Mouse (Mus musculus): Measurements from ENCODE around the gene Zfp362.
A peak's percentile ranks its signal among the peaks of the same experiment; 100 is the strongest.

Zfp362 gene

DNA sequence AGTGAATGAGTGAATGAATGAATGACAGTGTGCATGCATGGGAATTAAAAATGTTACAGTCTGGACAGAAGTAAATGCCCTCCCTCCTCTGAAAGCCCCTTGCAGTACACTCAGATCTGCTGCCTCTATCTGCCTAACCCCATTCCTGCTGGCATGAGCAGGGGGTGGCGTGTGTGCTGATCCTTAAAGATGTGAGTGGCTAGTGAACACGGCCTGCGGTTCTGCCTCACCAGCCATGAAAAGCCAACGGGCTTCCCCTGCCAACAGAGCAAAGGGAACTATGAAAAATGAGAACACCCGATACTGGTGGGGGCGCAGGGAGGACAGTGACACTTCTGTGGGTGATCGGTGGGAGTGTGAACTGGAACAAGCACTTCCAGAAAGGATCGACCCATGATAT lies 9.1 kb downstream of the Zfp362 start:
- DNase-seq, result peak in 1 of 2 experiments; percentile 51

DNA sequence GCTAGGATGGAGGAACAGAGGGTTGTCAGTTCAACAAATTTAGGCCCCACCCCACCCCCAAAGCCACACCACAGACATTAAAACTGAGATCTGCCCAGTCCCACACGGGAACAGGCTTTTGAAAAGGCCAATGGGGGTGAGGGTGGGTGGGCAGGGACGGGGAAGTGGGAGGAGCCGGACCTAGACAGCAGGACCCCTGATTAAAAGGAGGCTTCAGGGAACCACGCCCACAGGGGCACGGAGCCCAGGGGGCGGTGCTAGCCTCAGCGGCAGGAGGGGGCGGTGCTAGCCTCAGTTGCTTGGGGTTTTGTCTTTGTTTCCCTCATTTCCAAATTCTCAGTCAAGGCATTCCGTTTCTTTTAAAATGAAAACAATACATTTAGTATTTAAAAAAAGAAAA lies 10.2 kb downstream of the Zfp362 start:
- peak; percentile 72 to 73 for DNase-seq

DNA sequence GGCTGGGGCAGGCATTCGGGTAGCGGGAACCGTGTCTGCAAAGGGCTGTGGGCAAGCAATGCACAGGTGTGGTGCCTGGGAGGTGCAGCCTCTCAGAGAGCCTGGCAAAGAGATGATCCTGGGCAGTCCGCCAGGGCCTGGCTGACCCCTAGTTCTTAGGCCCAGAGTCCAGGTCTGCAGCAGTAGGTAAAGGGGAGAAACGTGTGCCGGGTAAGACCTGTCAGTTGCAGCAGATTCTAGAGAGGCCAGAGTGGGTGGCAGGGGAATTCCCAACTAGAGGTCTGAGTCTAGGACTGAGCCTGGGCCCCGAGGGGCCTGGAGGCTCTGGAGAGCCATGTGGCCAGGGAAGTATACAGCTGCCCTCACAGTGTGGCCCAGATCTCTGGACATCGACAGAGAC lies 11.6 kb downstream of the Zfp362 start:
- DNase-seq, result peak; percentile 62 to 77

DNA sequence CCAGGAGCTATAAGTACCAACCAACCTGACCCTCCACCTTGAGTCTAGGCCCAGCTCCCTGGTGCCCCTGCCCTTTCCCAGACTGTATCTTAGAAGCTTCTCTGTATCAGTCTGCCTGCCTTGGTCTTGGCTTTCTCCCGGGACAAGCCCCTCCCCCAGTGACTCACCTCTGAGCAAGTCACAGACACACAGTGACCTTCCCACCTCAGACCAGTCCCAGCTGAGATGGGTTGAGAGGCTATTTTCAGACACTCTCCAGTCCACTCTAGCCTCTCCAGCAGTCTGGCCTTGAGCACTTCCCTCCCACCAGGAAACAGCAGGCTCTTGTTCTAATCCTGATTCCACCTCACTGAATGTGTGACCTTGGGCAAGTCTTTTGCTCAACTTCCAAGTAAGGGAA lies 12.1 kb downstream of the Zfp362 start:
- peak in 1 of 2 experiments; percentile 26 for DNase-seq

DNA sequence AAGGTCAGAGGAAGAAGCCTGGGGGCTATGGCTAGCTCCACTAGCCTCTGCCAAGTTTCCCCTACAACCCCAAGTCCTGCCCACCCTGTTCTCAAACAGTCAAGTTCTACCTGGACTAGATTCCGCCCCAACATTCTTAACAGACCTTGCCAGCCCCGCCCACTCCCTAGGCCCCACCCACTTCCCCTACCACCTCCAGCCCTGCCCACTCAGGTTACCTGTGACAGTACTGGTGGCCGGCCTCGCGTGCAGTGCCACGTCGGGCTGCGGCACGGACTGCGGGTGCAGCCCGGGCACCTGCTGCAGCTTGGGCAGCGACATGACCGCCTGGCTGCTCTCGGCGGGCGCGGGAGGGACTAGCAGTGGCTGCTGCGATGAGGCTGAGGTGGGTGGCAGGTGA lies 16.2 kb downstream of the Zfp362 start:
- DNase-seq, result peak; percentile 71 to 82

DNA sequence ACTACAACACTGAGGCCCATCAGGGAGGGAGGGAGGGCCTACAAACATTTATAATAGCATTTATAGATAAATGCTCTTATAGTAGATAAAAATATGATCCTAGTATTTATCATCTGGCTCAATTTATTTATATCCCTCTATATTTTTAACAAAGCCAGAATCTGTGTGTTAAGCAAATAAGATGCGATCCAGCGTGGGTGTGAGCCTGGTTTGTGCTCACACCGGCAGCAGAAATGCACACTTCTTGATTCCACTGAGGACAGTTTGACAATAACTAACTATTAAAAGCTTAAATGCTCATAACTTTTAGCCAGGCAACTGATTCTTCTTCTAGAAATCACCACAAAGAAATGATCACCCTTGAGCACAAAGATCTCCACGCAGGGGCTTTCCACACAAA lies 17.7 kb downstream of the Zfp362 start:
- DNase-seq, result no peak

DNA sequence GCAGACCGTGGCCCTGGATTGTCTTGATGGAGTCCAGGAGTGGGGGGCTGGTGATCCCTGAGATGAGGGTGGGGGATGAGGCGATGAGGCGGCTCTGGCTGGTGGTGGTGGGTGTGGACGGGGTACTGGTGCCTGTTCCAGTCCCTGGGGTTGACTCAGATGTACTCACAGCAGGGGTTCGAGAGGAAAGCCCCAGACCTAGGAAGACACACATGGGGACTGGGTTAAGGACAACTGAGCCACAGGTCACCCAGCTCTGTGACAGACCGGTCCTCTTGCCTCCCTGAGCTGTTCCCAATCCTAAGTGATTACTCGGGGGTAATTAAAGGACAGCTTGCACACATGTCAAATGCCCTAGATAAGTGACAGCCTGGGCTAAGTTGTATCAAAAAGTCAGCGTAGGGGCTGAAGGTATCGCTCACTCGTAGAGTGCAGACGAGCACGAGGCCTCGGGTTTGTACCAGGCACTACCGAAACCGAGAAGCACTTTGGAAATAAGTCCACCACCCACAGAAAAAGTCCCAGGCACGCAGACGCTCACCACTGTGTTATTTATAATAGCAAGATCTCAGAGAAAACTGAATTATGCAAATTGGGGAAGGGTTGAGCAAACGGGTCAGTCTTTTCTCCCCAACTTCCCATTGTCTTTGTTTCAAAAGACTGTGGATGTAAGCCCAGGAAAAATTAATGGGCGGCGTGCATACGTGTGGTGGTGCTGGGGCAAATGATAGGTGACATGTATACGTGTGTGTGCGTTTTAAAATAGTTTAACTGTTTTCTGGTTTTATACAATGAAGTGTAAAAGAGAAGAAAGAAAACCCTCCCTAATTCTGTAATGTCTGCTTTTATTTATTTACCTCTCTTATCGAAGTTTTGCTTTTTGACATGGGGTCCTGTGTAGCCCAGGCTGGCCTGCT lies 18.6 kb downstream of the Zfp362 start:
- no peak for DNase-seq

DNA sequence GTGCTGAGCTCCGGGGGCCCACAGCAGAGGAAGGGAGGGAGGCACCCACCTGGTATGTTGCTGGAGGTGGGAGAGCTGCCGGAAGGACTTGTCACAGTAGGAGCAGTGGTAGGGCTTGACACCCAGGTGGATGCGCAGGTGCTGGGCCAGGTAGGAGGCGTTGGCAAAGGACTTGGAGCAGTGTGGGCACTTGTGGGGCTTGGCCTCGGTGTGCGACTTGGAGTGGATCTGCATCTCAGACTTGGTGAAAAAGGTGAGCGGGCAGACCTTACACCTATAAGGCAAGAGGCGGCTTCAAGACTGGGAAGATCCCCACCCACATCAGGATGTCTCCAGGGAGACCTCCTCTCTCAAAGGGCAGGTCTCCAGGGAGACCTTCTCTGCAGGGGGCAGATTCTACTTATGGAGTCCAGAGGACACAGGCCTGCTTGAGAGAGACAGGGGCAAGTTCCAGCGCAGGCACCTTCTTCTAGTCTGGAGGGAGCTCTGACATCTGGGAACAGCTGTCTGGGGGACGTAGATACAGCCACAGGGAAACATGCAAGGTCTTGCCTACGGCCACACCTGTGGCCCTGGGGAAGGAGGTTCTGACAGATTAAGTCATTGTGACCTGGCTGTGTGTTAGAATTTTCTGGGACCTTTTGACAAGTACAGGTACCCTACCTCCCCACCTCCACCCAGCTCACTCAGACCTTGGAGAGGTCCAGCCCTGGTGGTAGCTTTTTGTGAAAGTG lies 19.8 kb downstream of the Zfp362 start:
- no peak for DNase-seq

DNA sequence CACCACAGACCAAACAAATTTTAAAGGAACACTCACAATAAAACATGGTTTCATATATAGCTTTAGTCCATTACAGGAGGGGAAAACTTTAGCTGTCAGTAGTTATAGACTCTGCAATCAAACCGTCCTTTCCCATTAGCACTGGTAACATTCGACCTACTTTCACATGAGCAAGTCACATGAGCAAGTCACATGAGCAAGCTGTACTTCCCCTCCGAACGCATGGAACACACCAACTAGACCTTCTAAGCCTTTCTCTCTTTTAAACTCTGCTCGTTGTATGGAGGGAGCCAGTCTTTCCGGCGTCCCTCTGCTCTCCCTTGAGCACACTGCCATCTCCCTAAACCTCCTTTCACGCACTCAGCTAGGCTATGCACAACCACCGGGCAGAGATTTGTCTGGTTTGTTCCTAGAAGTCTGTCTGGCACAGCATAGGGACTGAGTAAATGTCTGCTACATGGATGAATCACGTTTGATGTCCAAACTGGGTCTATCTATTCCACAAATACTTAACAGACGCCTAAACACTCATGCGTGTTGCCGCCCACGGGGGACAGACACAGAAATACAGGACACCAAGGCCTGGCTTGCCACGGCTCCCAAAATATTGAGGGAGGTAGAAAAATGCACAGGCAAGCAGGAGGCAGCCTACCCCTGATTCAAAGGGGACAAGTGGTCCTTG lies 20.8 kb downstream of the Zfp362 start:
- DNase-seq, result no peak

DNA sequence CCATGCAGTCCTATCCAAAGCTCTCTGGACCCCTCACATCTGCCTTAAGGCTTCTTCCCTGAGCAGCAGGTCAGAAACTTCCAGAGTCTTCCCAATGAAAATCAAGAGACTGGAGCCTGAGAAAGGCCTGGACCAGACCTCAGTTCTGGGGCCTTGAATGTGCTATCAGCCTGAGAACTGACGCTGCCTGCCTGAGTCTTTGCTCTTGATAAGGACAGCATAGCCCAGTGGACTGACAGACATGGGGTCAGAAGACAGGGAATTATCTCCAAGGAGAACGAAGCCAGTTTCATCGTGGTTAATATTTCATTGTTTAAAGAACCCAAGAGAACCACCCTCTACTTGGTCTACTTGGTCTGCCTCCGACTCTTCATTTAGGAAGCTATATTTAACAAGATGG lies 23.2 kb downstream of the Zfp362 start:
- DNase-seq, result no peak

DNA sequence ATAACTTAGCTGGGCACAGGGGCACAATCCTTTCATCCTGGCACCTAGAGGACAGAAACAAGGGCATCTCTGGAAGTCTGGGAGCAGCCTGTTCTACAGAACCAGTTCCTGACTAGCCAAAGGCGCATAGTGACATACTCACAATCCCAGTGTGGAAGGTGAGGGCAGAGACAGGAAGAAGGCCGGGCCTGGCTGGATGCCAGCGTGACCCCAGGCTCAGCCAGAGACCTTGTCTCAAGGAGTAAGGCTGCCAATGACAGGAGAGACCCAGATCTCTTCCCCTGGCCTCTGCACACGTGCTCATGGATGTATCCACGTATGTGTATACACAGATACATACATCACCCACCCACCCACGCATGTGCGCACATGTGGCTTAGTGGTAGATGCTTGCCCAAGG lies 23.8 kb downstream of the Zfp362 start:
- DNase-seq, result peak in 1 of 2 experiments; percentile 35

DNA sequence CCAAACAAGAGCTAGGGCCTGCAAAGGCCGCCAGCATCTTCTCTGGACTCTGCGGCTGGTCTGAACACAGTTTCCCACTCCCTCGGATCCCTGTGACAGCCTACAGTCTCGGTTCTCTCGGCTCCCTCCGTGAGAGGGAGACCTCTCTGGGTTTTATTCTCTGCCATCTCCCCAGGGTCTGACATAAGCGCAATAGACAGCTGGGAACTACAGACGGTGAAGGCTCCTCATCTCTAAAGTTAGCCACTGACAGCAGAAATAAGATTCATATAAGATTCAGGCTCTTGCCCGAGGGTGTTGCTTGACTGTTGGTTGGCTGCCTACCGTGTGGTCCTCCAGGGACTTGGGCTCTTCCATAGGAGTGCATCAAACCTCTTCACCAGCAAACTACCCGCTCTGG lies 28.3 kb downstream of the Zfp362 start:
- DNase-seq, result no peak

DNA sequence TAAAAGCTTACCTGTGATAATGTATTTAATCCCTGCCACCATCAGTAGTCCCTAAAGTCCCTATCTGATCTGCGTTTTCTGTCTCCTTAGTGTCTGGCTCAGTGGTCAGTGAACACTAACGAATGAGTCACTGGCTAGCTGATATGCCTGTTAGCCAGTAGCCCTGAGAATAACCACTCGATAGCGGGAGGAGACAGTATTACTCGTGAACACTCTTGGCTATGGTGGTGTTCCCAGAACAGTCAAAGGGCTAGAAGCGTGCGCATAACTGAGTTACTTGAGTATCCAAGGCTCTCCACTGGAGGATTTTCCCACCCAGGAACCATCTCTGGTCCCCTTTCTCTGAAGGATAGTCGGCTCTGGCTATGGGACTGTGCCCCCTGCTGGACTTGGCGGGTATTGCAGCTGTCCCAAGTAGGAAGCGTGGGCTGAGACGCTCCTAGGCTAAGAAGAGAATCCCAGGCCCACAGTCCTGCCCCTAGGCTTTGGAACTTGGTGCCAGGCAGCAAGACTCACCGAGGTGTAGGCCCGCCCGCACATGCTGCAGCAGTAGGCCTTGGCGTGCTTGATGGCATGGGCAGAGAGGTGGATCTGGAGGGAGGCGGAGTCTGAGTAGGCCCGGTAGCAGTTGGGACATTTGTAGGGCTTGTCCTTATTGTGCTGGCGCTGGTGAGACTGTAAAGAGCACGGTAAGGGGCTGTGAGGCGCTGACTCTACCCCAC lies 29.1 kb downstream of the Zfp362 start:
- DNase-seq, result peak; percentile 91 to 92

DNA sequence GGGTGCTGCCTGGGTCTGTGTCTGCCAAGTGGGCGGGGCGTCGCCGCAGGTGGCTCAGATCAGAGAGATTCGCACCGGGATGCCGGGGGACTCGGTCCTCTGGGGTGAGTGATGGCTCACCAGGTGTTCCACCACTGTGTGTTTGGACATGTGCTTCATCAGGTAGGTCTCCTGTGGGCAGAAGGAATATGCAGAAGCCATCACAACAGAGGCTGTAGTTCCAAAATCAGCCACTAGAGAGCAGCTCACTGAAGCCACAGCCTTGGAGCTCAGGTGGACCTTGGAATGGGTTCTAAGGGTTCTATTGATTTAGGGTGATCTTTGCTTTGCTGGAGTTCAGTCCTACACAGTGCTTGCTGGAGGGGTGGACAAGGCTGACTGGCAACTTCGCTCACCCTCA lies 31.4 kb downstream of the Zfp362 start:
- DNase-seq, result peak; percentile 70 to 74

DNA sequence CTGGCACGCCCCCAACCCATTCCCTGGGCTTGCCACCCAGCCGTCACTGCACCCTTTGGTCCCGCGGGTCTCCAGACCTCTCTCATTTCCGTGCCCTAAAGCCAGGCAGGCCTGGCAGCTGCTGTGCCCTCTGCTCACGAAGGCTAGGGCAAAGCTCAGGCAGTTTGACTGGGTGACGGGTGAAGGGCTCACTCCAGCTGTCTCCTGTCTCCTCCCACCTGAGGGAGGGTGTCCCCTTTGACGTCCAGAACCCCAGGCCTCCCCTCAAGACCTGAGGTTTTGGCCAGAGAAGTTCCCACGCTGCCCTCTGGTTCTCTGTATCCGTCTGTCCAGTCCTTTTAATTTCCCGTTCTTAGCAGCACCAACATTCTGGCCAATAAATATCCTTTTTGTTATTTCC lies 32.0 kb downstream of the Zfp362 start:
- no peak for DNase-seq

DNA sequence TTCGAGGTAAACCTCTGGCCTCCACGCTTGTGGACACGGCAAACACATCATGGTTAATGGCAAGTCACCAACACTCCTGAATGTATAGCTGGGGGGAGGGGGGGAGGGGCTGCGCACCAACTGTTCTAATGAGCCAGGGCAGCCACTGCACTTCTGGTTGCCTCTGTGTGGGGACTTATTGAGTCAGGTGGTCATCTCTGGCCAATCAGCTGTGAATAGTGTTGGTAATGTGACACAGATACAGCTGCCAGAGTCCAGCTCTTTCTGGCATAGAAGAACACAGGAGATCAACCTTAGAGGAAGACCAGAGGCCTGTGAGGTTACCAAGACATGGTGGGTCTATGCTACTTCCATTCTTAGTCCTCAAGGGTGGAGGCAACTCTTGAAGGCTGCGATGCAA lies 35.1 kb downstream of the Zfp362 start:
- no peak for DNase-seq

DNA sequence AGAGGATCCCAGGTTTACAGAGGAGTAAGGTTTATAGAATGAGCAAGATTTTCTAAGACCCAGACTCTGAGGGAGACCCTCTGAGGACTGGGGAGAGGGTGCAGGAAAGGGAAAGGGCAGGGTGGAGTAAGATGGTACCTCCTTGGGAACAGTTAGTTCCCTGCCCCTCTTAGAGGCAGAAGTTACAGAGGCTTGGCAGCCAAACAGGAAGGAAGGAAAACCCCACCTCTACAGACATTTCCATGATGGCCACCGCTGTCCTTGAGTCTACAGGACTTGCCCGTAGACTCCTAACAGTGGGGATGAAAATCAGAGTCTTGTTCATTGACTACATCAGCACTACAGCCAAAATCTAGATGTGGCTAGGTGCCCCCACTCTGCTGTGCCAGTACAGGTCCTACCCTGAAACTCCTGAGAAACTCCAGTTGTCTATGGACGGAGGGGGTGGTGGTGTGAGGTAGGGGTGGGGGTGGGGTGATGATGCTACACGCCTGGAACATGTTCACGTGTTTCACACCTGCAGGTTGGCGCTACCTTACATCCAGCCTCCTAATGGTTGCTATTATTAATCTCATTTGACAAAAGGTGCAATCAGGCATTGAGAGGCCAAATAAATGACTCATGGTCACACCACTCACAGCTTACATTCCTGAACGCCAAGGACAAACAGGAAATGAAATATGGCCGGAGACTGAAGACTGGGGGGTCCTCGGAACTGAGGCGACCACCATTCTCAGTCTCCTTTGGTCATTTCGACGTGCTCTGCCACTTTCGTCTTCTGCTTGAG lies 36.1 kb downstream of the Zfp362 start:
- DNase-seq, result no peak

DNA sequence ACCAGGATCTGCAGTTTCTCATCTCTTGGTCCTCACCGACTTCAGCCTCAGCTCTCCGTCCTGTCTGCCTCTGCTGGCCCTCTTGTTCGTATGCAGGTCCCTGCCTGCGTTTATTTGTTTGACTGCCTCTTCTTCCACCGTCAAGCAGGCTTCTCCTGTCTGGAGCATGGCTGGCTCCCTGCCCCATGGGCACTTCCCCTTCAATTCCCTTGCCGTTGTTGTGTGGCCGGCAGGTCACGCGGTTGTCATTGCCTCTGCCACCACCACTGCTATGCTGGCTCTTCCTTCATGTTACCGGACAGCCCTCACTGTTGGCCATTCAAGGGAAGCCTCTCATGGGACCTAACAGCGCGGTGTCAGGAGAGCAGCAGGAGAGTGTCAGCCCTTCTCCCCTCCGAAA lies 37.7 kb downstream of the Zfp362 start:
- no peak for DNase-seq

DNA sequence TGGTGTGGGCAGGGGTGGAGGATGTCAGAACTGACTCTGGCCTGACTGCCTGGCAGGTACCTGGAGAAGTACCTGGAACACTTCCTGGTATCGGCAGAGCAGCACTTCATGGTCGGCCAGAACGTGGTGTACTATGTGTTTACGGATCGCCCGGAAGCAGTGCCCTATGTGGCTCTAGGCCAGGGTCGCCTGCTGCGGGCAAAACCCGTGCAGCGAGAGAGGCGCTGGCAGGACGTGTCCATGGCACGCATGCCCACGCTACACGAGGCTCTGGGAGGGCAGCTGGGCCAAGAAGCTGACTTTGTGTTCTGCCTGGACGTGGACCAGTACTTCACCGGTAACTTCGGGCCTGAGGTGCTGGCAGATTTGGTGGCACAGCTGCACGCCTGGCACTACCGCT lies 38.9 kb downstream of the Zfp362 start:
- DNase-seq, result no peak

DNA sequence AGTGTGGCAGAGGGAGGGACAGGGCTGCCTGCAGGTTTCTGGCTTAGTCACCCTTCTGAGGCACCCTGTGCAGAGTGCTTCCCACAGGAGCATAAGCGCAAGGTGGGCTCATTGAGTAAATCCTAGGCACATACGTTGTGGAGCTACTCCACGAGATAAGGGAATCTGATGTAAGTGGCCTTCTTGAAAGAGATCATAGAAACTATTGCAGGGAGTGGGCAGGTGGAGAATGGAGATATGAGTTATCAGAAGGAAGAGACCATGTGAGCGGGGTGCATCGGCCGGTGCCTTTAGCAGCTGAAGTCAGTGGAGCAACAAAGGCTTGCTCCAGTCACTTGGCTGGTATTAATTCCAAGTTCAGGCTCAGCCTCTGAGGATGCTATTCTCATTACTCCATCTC lies 45.8 kb downstream of the Zfp362 start:
- DNase-seq, result no peak

DNA sequence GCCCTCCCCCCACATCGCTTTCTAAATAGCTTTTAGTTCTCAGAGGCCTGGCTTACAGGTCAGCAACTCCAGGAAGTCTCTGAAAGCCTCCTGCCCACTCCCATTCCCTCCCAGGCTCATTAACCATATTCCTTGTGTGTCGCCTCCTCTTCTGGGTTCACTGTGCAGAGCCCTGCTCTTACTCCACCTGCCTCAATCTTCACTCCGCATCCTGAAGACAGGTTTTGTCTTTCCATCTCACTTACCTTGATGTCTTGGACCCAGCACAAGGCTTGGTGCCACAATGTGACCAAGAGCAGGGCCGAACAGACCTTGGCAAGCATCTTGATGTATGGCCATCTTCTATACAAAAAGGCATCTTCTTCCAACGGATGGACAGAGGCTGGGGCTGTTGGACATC lies 46.6 kb downstream of the Zfp362 start:
- DNase-seq, result no peak

DNA sequence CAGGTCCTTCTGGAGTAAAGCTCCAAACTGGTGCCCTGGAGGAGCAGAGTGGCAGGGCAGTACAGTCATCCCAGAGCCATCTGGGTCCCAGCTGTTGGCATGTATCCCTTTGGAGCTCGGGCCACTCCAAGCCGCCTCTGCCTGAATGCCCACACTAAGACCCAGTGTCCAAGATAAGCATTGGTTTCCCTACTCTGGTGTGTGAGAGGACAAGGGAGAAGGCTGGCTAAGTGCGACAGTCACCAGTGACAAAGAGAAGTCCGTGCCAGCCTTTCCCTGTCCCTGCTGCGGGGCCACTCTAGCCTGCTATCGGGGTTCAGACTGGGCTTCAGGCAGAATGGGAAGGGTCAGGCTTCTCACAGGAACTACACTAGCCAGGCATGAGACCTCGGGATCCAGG lies 49.9 kb downstream of the Zfp362 start:
- no peak for DNase-seq

Data from kidney, postnatal 4 days (tissue).